Mouse (Mus musculus) thymus, adult 2 months (tissue): ENCODE measurements at regions not wholly inside any gene's neighbourhood (a gene's known extent, or its start where the extent isn't known, plus 50 kb on each side); places are given as distances from the start of the nearest gene placed in this dataset.

ENCODE experiments used
- DNase-seq: peaks from one replicate; pipeline ENCODE4 v3.0.0; 2021
- H3K27ac ChIP-seq: fragments of 200-500 bp; 2 replicates; pipeline ENCODE4 v1.5.1; 2012; ENCODE audit warnings: low read length, control low read depth; ENCODE audit not compliant: control insufficient read depth, insufficient read depth
- H3K27me3 ChIP-seq: fragments of 200-500 bp; 2 replicates; pipeline ENCODE4 v1.6.1; 2012; ENCODE audit warnings: mild to moderate bottlenecking, low read length, moderate library complexity, mixed read lengths; ENCODE audit not compliant: control insufficient read depth, insufficient read depth
- H3K36me3 ChIP-seq: fragments of 200-500 bp; 2 replicates; pipeline ENCODE4 v1.6.1; 2012; ENCODE audit warnings: mild to moderate bottlenecking, low read length, moderate library complexity; ENCODE audit not compliant: control insufficient read depth, insufficient read depth
- H3K4me1 ChIP-seq: fragments of 200-500 bp; replicated peaks from 2 replicates; pipeline ENCODE4 v1.6.1; 2012; ENCODE audit warnings: low read length; ENCODE audit not compliant: control insufficient read depth, insufficient read depth
- H3K4me3 ChIP-seq: fragments of 200-500 bp; 2 replicates; pipeline ENCODE4 v1.5.1; 2012; ENCODE audit warnings: mild to moderate bottlenecking, low read length, control low read depth, moderate library complexity; ENCODE audit not compliant: control insufficient read depth, insufficient read depth
- CTCF ChIP-seq: fragments of 200-500 bp; IDR thresholded peaks from 2 replicates; pipeline ENCODE4 v1.5.1; 2012; ENCODE audit warnings: mild to moderate bottlenecking, control low read depth, low read length, moderate library complexity, borderline replicate concordance; ENCODE audit not compliant: control insufficient read depth, poor library complexity, insufficient read depth; ENCODE audit errors: extremely low read depth
- POLR2A ChIP-seq: fragments of 200-500 bp; IDR thresholded peaks from 2 replicates; pipeline ENCODE4 v1.6.1; 2012; ENCODE audit warnings: mild to moderate bottlenecking, low read length, control low read depth, moderate library complexity; ENCODE audit not compliant: control insufficient read depth, poor library complexity, insufficient read depth; ENCODE audit errors: extremely low read depth
- WGBS: fragments of 180-500 bp; shearing (Covaris S2); methylation state at CpG from one replicate; pipeline ENCODE4 v1.1.7; 2018; 5-methylcytosine and 5-hydroxymethylcytosine counted together

- WGBS, result 93% methylated on average over 8 of the region's 8 CpGs
- H3K27ac ChIP-seq, result no peak overlapping the region
- H3K4me3 ChIP-seq, result no peak overlapping the region
- H3K36me3 ChIP-seq, result no peaks in the 10 kb centered on the region
- H3K4me1 ChIP-seq, result peaks cover 19% of the 10 kb centered on the region
- no peak for TF ChIP-seq POLR2A
- TF ChIP-seq CTCF, result no peak
- H3K27me3 ChIP-seq, result no peaks in the 10 kb centered on the region
- DNase-seq, result no peak
These were observed 61.9 kb upstream of the Medag start for GRCm38 (mm10) chr5:149349685-149350084.

GRCm38 (mm10) chr5:149353039-149353655, 58.4 kb upstream of the Medag start:
- no peak for DNase-seq
- no peak overlapping the region for H3K27ac ChIP-seq

GRCm38 (mm10) chr5:149354448-149355115, 57.0 kb upstream of the Medag start:
- DNase-seq, result no peak
- Histone ChIP-seq H3K4me1 (peaks cover 38% of the 10 kb centered on the region), H3K36me3 (no peaks in the 10 kb centered on the region), H3K27me3 (no peaks in the 10 kb centered on the region), H3K4me3 (no peak overlapping the region), H3K27ac (peak overlapping the region; percentile 19; the same call in 1 of the 2 replicates)
- 60% methylated on average over 4 of the region's 4 CpGs for WGBS
- no peak for TF ChIP-seq CTCF
- TF ChIP-seq POLR2A, result no peak

More at GRCm38 (mm10) chr5:149353039-149353655, 58.4 kb upstream of the Medag start:
- Histone ChIP-seq H3K4me3 (no peak overlapping the region), H3K36me3 (no peaks in the 10 kb centered on the region), H3K4me1 (peaks cover 32% of the 10 kb centered on the region), H3K27me3 (no peaks in the 10 kb centered on the region)
- WGBS, result 70% methylated on average over 14 of the region's 14 CpGs
- TF ChIP-seq CTCF, result no peak
- no peak for TF ChIP-seq POLR2A

GRCm38 (mm10) chr5:149355131-149355530, 56.4 kb upstream of the Medag start:
- Histone ChIP-seq H3K36me3 (no peaks in the 10 kb centered on the region), H3K4me3 (no peak overlapping the region), H3K27ac (no peak overlapping the region), H3K27me3 (no peaks in the 10 kb centered on the region), H3K4me1 (peaks cover 38% of the 10 kb centered on the region)
- no peak for DNase-seq
- TF ChIP-seq POLR2A, result no peak
- no peak for TF ChIP-seq CTCF
- WGBS, result 96% methylated on average over 7 of the region's 7 CpGs

- no peak overlapping the region for H3K4me3 ChIP-seq
- WGBS, result 94% methylated on average over 1 of the region's 1 CpGs
These were observed 54.6 kb upstream of the Medag start for GRCm38 (mm10) chr5:149356970-149357369.

More at GRCm38 (mm10) chr5:149356970-149357369, 54.6 kb upstream of the Medag start:
- no peak for DNase-seq
- TF ChIP-seq POLR2A, result no peak
- TF ChIP-seq CTCF, result no peak
- no peaks in the 10 kb centered on the region for H3K27me3 ChIP-seq
- H3K27ac ChIP-seq, result no peak overlapping the region
- H3K4me1 ChIP-seq, result peaks cover 38% of the 10 kb centered on the region
- no peaks in the 10 kb centered on the region for H3K36me3 ChIP-seq
